Mouse (Mus musculus) CH12.LX (cell line): Measurements from ENCODE around the gene Rab15. TPM values are rescaled to one million over a fixed set of nuclear protein-coding genes. Genes with fewer than 3 reads are reported as not detected.

Source experiments
- DNase-seq: peaks from one replicate; pipeline ENCODE4 v3.0.0-alpha.2; 2013; ENCODE audit errors: extremely low read depth
- H3K27ac ChIP-seq: 2 replicates; pipeline ENCODE4 v1.5.1; 2012; ENCODE audit warnings: low read depth, mild to moderate bottlenecking, control low read depth, moderate library complexity; ENCODE audit not compliant: insufficient read depth
- H3K27me3 ChIP-seq: replicated peaks from 2 replicates; pipeline ENCODE3; 2012; ENCODE audit warnings: inconsistent platforms
- H3K36me3 ChIP-seq, 2 experiments: replicated peaks in 1 of 2; 2 replicates each; pipeline versions ENCODE3 to v1.6.1; 2012; ENCODE audit warnings: inconsistent platforms in 1 of 2, low read length in 1 of 2, mild to moderate bottlenecking in 1 of 2, mixed read lengths in 1 of 2, moderate library complexity in 1 of 2; ENCODE audit not compliant: control insufficient read depth in 1 of 2, insufficient read depth in 1 of 2
- H3K4me1 ChIP-seq, 2 experiments: 2 replicates each; pipeline ENCODE4 v1.6.1; 2012; ENCODE audit warnings: inconsistent platforms in 1 of 2, moderate library complexity in 1 of 2; ENCODE audit not compliant: insufficient read depth in 2 of 2, control insufficient read depth in 1 of 2
- H3K4me2 ChIP-seq: 2 replicates; pipeline ENCODE4 v1.6.1; 2012; ENCODE audit warnings: low read depth, mild to moderate bottlenecking, control low read depth; ENCODE audit not compliant: poor library complexity, insufficient read depth, severe bottlenecking
- H3K4me3 ChIP-seq, 3 experiments: fragments of 150-350 bp in 1 of 3; sonication (generic) in 1 of 3; replicated peaks in 1 of 3; 2 replicates each; pipeline versions ENCODE3 to v1.5.1; 2011 to 2012; ENCODE audit warnings: low read depth in 2 of 3, low read length in 2 of 3, mild to moderate bottlenecking in 2 of 3, moderate library complexity in 2 of 3, control low read depth in 1 of 3, improper control_type of control experiment in 1 of 3, inconsistent platforms in 1 of 3, mixed read lengths in 1 of 3; ENCODE audit not compliant: poor library complexity in 1 of 3
- H3K79me2 ChIP-seq: replicated peaks from 2 replicates; pipeline ENCODE4 v1.6.1; 2012; ENCODE audit warnings: mild to moderate bottlenecking, moderate library complexity; ENCODE audit not compliant: control insufficient read depth, poor library complexity, insufficient read depth, severe bottlenecking; ENCODE audit errors: extremely low read depth
- H3K9ac ChIP-seq: 2 replicates; pipeline ENCODE4 v1.6.1; 2012; ENCODE audit warnings: low read depth, mild to moderate bottlenecking, control low read depth, moderate library complexity; ENCODE audit not compliant: insufficient read depth
- H3K9me3 ChIP-seq: replicated peaks from 2 replicates; pipeline ENCODE3; 2012; ENCODE audit warnings: low read length, inconsistent platforms, mixed read lengths
- E2F4 ChIP-seq: IDR thresholded peaks from 2 replicates; pipeline ENCODE4 v1.6.1; 2011; ENCODE audit warnings: low read depth, low read length, improper control_type of control experiment; ENCODE audit not compliant: insufficient replicate concordance
- HCFC1 ChIP-seq: IDR thresholded peaks from 2 replicates; pipeline ENCODE4 v1.6.1; 2012; ENCODE audit warnings: low read depth, mild to moderate bottlenecking, inconsistent platforms, low read length, improper control_type of control experiment
- JUN ChIP-seq: IDR thresholded peaks from 2 replicates; pipeline ENCODE4 v1.6.1; 2011; ENCODE audit warnings: low read depth, mild to moderate bottlenecking, low read length, improper control_type of control experiment, moderate library complexity; ENCODE audit not compliant: insufficient read depth
- JUND ChIP-seq: conservative IDR thresholded peaks from 2 replicates; pipeline ENCODE4 v1.6.1; 2011; ENCODE audit warnings: low read depth, low read length, improper control_type of control experiment
- KAT2A ChIP-seq: IDR thresholded peaks from 2 replicates; pipeline ENCODE4 v1.6.1; 2012; ENCODE audit warnings: low read length, improper control_type of control experiment, inconsistent platforms; ENCODE audit not compliant: insufficient replicate concordance
- MAFK ChIP-seq: IDR thresholded peaks from 2 replicates; pipeline ENCODE4 v1.6.1; 2011; ENCODE audit warnings: low read length, improper control_type of control experiment; ENCODE audit not compliant: insufficient replicate concordance
- MAZ ChIP-seq: IDR thresholded peaks from 2 replicates; pipeline ENCODE4 v1.6.1; 2012; ENCODE audit warnings: low read depth, mild to moderate bottlenecking, inconsistent platforms, low read length, improper control_type of control experiment, moderate library complexity
- MEF2A ChIP-seq: IDR thresholded peaks from 2 replicates; pipeline ENCODE4 v1.6.1; 2014; ENCODE audit warnings: low read depth, mild to moderate bottlenecking, inconsistent platforms, low read length, improper control_type of control experiment, borderline replicate concordance
- MXI1 ChIP-seq: IDR thresholded peaks from 2 replicates; pipeline ENCODE4 v1.6.1; 2011; ENCODE audit warnings: mild to moderate bottlenecking, low read depth, low read length, improper control_type of control experiment
- NELFE ChIP-seq: IDR thresholded peaks from 2 replicates; pipeline ENCODE4 v1.6.1; 2011; ENCODE audit warnings: low read depth, low read length, improper control_type of control experiment
- NRF1 ChIP-seq: IDR thresholded peaks from 2 replicates; pipeline ENCODE4 v1.6.1; 2014; ENCODE audit warnings: low read depth, mild to moderate bottlenecking, inconsistent platforms, low read length, improper control_type of control experiment, moderate library complexity
- PAX5 ChIP-seq: IDR thresholded peaks from 2 replicates; pipeline ENCODE4 v1.6.1; 2012; ENCODE audit warnings: low read length, inconsistent platforms, mixed read lengths
- POLR2AphosphoS2 ChIP-seq: IDR thresholded peaks from 2 replicates; pipeline ENCODE4 v1.6.1; 2011; ENCODE audit warnings: low read depth, low read length, improper control_type of control experiment
- RCOR1 ChIP-seq: conservative IDR thresholded peaks from 2 replicates; pipeline ENCODE4 v1.6.1; 2012; ENCODE audit warnings: low read depth, mild to moderate bottlenecking, inconsistent platforms, low read length, improper control_type of control experiment
- SIN3A ChIP-seq: IDR thresholded peaks from 2 replicates; pipeline ENCODE4 v1.6.1; 2012; ENCODE audit warnings: low read length, improper control_type of control experiment, inconsistent platforms
- TBP ChIP-seq: conservative IDR thresholded peaks from 2 replicates; pipeline ENCODE4 v1.6.1; 2011; ENCODE audit warnings: low read depth, low read length, improper control_type of control experiment
- TCF12 ChIP-seq: IDR thresholded peaks from 2 replicates; pipeline ENCODE4 v1.6.1; 2014; ENCODE audit warnings: low read depth, mild to moderate bottlenecking, inconsistent platforms, low read length, improper control_type of control experiment
- USF2 ChIP-seq: conservative IDR thresholded peaks from 2 replicates; pipeline ENCODE4 v1.6.1; 2011; ENCODE audit warnings: low read depth, low read length, improper control_type of control experiment
- ZNF384 ChIP-seq: IDR thresholded peaks from 2 replicates; pipeline ENCODE4 v1.6.1; 2012; ENCODE audit warnings: low read depth, low read length, improper control_type of control experiment, inconsistent platforms
- dilution Hi-C: fragments of 300-500 bp; cut with MboI; formaldehyde crosslinking; loops from 2 replicates; pipeline ENCODE4 v1.14.3; 2020; ENCODE audit warnings: low sequenced_read_pairs; ENCODE audit not compliant: extremely low pct_unique_long_range_greater_than_20kb, extremely low pct_ligation_motif_present
- in situ Hi-C: fragments of 300-500 bp; cut with MboI; formaldehyde crosslinking; loops from 3 replicates; pipeline ENCODE4 v1.14.3; 2019; ENCODE audit warnings: low sequenced_read_pairs, low pct_ligation_motif_present, low pct_unique_long_range_greater_than_20kb, mixed read lengths
- polyA plus RNA-seq: library from polyadenylated mRNA; unstranded; fragments of >175 nt; gene quantifications from 2 replicates; pipeline ENCODE4 v1.2.1, GENCODE M21; 2012; ENCODE audit warnings: low read depth; ENCODE audit not compliant: insufficient read length
- total RNA-seq, 2 experiments: library from RNA; depleted of rRNA; stranded (reverse); fragments of 300-350 nt in 1 of 2; fragments of >200 nt in 1 of 2; gene quantifications; 2 replicates each; pipeline ENCODE4 v1.2.3; 2012 to 2014

The Rab15 gene
- total and polyA plus RNA-seq, 3 experiments, result 0.25 TPM; not detected in 2

DNA sequence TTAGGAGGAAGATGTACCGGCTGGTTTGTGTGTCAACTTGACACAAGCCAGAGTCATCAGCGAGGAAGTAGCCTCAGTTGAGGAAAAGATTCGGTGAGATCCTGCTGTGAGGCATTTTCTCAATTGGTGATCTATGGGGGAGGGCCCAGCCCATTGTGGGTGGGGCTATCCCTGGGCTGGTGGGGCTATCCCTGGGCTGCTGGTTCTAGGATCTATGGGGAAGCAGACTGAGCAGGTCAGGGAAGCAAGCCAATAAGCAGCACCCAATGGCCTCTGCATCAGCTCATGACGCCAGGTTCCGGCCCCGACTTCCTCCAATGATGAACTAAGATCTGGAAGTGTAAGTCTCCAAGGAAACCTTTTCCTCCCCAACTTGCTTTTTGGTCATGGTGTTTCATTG is 17.4 kb upstream of the Rab15 start:
- H3K4me2 ChIP-seq, result no peak overlapping the region
- H3K79me2 ChIP-seq, result peaks cover 8% of the 10 kb centered on the region
- peaks cover 2 to 11% of the 10 kb centered on the region in 2 experiments for H3K4me1 ChIP-seq
- no peaks in the 10 kb centered on the region for H3K27me3 ChIP-seq
- H3K4me3 ChIP-seq, result no peak overlapping the region
- H3K27ac ChIP-seq, result no peak overlapping the region
- no peak overlapping the region for H3K9ac ChIP-seq
- peaks cover 0 to 29% of the 10 kb centered on the region in 2 experiments for H3K36me3 ChIP-seq
- dilution Hi-C loops (no loop called here), in situ Hi-C loops (no loop called here)
- TF ChIP-seq HCFC1, result no peak
- TF ChIP-seq NELFE, result no peak
- TF ChIP-seq PAX5, result no peak
- TF ChIP-seq MEF2A, result no peak
- TF ChIP-seq POLR2AphosphoS2, result no peak
- no peak for TF ChIP-seq E2F4
- no peak for TF ChIP-seq MAZ
- no peak for TF ChIP-seq MAFK
- no peak for TF ChIP-seq ZNF384
- TF ChIP-seq TCF12, result no peak
- no peak for TF ChIP-seq SIN3A
- TF ChIP-seq NRF1, result no peak
- TF ChIP-seq JUND, result no peak
- TF ChIP-seq TBP, result no peak
- no peak for TF ChIP-seq USF2
- TF ChIP-seq RCOR1, result no peak
- no peak for TF ChIP-seq JUN
- TF ChIP-seq KAT2A, result no peak
- TF ChIP-seq MXI1, result no peak
- H3K9me3 ChIP-seq, result no peaks in the 10 kb centered on the region
- DNase-seq, result no peak

DNA sequence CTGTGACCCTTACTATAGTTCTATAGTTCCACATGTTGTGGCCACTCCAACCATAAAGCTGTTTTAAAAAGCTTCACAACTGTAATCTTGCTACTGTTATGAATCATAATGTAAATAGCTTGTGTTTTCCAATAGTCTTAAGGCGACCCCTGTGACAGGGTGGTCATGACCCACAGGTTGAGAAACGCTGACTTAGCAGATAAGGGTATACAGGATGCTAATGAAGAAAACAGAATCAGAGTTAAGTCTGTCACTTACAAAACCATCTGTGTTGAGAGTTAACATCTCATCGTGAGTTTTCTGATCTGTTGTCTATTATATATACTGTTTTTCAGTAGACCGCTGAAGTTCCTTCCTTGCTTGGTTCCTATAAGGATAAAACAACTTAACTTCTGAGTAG is 16.6 kb upstream of the Rab15 start:
- TF ChIP-seq NELFE, result no peak
- TF ChIP-seq MAFK, result peak; percentile 85
- TF ChIP-seq, all 38 proteins: peak for 1
- in situ Hi-C loops (no loop called here), dilution Hi-C loops (no loop called here)

More for the DNA sequence above, 16.6 kb upstream of the Rab15 start:
- H3K9me3 ChIP-seq, result no peaks in the 10 kb centered on the region
- H3K79me2 ChIP-seq, result peaks cover 8% of the 10 kb centered on the region
- peaks cover 0 to 25% of the 10 kb centered on the region in 2 experiments for H3K36me3 ChIP-seq
- no peaks in the 10 kb centered on the region for H3K27me3 ChIP-seq
- peaks cover 2 to 11% of the 10 kb centered on the region in 2 experiments for H3K4me1 ChIP-seq
- H3K4me2 ChIP-seq, result no peak overlapping the region
- no peak overlapping the region for H3K9ac ChIP-seq
- H3K27ac ChIP-seq, result no peak overlapping the region
- no peak for DNase-seq
- no peak overlapping the region for H3K4me3 ChIP-seq
